Mouse (Mus musculus): ENCODE measurements around the gene Gpsm1. TPM values are rescaled to one million over a fixed set of nuclear protein-coding genes. Genes with fewer than 3 reads are reported as not detected.

Gene Gpsm1
- polyA plus RNA-seq, 1 experiment from 2014 or later: 78.0 TPM

DNA sequence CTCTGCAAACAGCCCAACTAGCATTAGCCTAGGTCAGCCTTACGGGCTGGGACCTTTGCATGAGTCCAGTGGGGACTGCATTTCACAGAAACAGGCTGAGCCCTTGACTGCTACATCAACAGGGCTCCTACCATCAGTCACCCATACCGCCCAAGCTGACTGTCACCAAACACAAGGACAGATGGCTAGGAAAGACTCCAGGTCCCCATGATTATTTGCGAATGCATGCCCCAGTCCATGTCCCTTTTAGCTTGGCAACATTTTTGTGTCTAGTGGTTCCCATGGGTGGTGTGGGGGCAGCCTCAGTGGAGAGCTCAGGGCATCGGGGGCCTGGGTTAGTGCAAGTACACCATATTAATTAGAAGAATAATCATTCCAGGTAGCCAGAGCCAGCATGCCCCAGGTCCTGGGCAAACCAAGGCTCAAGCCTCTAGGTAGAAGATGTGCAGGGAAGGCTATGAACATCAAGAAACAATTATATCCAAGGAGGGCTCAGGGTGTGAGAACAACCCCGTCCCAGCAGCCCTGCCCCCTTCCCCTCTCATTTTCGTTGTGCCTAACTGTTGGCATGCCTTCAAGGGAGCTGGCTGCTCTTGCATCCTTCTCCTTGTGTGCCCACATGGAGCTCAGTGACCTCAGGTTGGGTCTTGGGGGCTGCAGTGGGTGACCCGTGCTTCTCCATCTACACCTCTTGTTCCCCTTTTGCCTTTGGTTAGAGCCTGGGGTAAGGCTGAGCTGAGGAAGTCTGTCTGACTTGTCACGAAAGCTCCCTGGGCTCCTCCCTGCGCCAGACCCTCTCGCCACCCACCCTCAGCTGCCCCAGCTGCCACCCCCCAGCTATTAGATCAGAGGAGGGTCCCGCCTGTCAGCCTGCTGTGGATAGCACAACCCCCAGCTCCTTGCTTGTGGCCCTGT, 38.0 kb downstream of the Gpsm1 start:
- peak overlapping the region; percentile 97 for H3K27ac ChIP-seq
- no peak for DNase-seq (ENCODE audit: extremely low spot score, low spot score)
- no peaks in the 10 kb centered on the region for H3K27me3 ChIP-seq (ENCODE audit: poor library complexity, severe bottlenecking)
- peak overlapping the region; percentile 86 for H3K4me3 ChIP-seq
- peaks cover 21% of the 10 kb centered on the region for H3K36me3 ChIP-seq (replicated peaks)
- H3K9me3 ChIP-seq: no peaks in the 10 kb centered on the region
- peaks cover 44% of the 10 kb centered on the region for H3K4me1 ChIP-seq
- WGBS: 91% methylated on average over 11 of the region's 11 CpGs

DNA sequence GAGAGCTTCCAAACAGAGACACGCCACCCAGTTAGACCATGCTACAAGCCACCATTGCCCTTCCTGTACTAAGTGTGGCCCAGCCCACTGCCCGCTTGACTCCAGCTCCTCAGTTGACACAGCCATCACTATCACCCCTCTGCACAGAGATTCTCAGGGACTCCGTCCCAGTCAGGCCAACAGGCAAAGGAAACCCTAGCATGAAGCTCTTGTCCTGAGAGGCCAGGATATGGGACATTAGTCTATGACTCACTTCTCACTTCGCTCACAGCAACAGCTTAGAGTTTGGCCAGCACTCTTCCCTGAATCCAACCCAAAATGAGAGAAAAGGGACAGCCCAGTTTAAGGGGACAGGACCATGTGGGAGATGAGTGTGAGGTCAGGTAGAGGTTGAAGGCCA, 39.1 kb downstream of the Gpsm1 start:
- WGBS: 94% methylated on average over 4 of the region's 4 CpGs
- peaks cover 11% of the 10 kb centered on the region for H3K36me3 ChIP-seq (replicated peaks)
- no peak overlapping the region for H3K27ac ChIP-seq
- peaks cover 42% of the 10 kb centered on the region for H3K4me1 ChIP-seq
- H3K27me3 ChIP-seq (ENCODE audit: poor library complexity, severe bottlenecking): no peaks in the 10 kb centered on the region
- no peaks in the 10 kb centered on the region for H3K9me3 ChIP-seq
- no peak overlapping the region for H3K4me3 ChIP-seq
- DNase-seq (ENCODE audit: extremely low spot score, low spot score): no peak

DNA sequence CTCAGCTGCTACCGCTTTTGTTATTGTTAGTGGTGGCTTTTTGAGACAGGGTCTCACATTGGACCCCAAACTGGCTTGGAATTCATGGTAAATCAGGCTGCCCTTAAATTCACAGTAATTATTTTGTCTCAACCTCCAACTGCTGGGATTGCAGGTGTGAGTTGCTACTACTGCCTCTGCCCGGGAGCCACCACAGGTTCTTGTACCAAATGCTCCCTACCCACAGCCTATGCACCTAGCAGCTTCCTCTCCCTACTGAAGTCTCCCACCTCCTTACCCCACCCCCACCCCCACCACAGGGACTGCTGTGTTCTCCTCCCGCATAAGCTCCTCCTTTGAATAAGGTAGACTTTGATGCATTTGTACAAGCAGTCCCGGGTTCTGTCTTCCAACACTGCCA, 40.9 kb downstream of the Gpsm1 start:
- no peaks in the 10 kb centered on the region for H3K27me3 ChIP-seq (ENCODE audit: poor library complexity, severe bottlenecking)
- WGBS: 89% methylated on average over 4 of the region's 4 CpGs

DNA sequence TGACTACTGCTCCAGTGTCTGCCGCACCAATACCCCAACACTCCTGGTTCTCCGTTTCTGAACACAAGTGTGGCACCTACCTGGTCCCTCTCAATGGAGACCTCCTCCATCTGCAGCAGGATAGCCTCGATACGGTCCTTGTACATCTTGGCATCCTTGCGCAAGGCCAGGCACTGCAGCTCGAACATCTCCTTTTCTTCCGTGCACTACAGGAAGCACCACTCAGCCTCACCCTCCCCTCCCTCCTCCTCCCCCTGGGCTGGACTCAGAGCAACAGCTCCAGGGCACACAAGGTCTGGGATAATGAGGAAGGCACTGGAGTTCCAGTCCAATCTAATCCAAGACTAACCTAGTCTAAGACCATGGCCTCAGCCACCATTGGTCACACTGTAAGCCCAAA, 41.4 kb downstream of the Gpsm1 start:
- Histone ChIP-seq H3K27ac (no peak overlapping the region), H3K27me3 (ENCODE audit: poor library complexity, severe bottlenecking) (no peaks in the 10 kb centered on the region), H3K4me3 (no peak overlapping the region), H3K4me1 (peaks cover 23% of the 10 kb centered on the region), H3K9me3 (no peaks in the 10 kb centered on the region), H3K36me3 (replicated peaks) (no peaks in the 10 kb centered on the region)
- no peak for DNase-seq (ENCODE audit: extremely low spot score, low spot score)
- WGBS: 78% methylated on average over 7 of the region's 7 CpGs

More for the DNA sequence above, 40.9 kb downstream of the Gpsm1 start:
- peaks cover 27% of the 10 kb centered on the region for H3K4me1 ChIP-seq
- no peak for DNase-seq (ENCODE audit: extremely low spot score, low spot score)
- no peak overlapping the region for H3K4me3 ChIP-seq
- no peaks in the 10 kb centered on the region for H3K9me3 ChIP-seq
- no peak overlapping the region for H3K27ac ChIP-seq
- no peaks in the 10 kb centered on the region for H3K36me3 ChIP-seq (replicated peaks)

DNA sequence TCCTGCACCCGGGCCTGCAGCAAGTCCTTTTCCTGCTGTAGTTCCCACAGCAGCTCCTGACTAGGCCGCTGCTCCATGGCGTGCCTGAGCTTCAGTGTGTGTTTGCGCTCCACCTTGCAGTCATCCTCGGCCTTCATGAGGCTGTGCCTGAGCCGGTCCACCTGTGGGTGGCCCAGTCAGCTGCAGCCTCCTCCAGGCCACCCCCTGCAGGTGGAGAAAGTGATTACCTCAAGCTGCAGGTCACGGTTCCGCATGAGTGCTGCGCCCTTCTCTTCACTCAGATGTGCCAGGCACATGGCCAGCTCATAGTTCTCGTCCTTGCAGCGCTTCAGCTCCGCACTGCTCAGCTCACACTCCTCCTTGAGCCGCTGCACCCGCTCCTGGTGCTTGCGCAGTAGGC, 42.2 kb downstream of the Gpsm1 start:
- Histone ChIP-seq H3K4me3 (no peak overlapping the region), H3K27me3 (ENCODE audit: poor library complexity, severe bottlenecking) (no peaks in the 10 kb centered on the region), H3K4me1 (peaks cover 20% of the 10 kb centered on the region), H3K36me3 (replicated peaks) (peaks cover under 1% of the 10 kb centered on the region), H3K27ac (no peak overlapping the region), H3K9me3 (no peaks in the 10 kb centered on the region)
- no peak for DNase-seq (ENCODE audit: extremely low spot score, low spot score)
- WGBS: 50% methylated on average over 15 of the region's 15 CpGs

DNA sequence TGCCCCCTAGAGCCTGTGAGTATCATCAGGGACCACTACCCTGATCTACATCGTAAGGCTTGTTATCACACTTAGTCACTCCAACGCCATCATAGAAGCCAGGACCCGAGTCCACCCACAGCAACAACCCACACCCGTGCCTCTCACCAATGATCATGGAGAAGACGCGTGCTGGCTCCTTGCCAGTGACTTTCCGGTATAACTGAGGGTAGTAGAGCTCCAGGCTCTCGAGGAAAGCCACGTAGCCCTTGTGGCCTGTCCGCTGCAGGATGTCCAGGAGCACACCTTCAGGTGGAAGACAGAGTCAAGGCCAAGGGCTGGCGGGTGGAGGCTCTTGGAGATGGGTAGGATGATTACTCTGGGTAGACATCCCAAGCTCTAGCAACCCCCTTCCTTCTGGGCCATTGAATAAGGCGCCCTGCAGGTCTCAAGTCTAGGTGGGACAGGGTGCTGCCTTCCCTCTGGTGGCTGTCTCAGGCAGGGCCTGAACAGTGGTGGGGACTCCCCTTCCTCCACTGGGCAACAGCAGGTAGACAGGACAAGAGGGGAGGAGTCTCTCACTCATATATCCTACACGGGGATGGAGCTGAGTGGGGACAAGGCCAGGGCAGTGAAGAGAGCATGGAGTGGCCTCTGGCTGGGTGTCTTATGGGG, 43.5 kb downstream of the Gpsm1 start:
- Histone ChIP-seq H3K27ac (no peak overlapping the region), H3K9me3 (no peaks in the 10 kb centered on the region), H3K4me3 (no peak overlapping the region), H3K4me1 (peaks cover 10% of the 10 kb centered on the region), H3K36me3 (replicated peaks) (peaks cover 14% of the 10 kb centered on the region), H3K27me3 (ENCODE audit: poor library complexity, severe bottlenecking) (no peaks in the 10 kb centered on the region)
- no peak for DNase-seq (ENCODE audit: extremely low spot score, low spot score)
- WGBS: 92% methylated on average over 13 of the region's 13 CpGs

DNA sequence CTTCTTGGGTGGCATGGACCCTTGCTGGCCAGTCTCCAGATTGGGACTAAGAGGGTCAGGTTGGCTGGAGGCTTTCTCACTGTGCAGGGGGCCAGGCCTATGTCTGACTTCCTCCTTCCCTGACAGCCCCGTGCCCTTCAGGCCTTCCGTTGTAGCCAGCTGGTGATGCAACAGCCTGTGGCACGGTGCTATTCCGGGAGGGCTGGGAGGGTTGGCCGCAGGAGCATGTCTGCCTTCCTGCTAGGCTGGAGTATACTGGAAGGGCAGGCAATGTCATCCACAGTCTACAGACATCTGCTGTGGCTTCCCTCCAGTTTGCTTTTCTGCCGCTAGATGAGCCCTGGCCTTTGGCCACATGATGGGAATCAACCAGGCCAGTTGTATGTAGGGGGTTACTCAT, 44.7 kb downstream of the Gpsm1 start:
- Histone ChIP-seq H3K4me1 (peaks cover 10% of the 10 kb centered on the region; the same call in 1 of the 2 replicates), H3K4me3 (no peak overlapping the region), H3K27ac (no peak overlapping the region), H3K27me3 (ENCODE audit: poor library complexity, severe bottlenecking) (no peaks in the 10 kb centered on the region), H3K36me3 (replicated peaks) (peaks cover 26% of the 10 kb centered on the region), H3K9me3 (no peaks in the 10 kb centered on the region)
- 84% methylated on average over 6 of the region's 6 CpGs for WGBS
- no peak for DNase-seq (ENCODE audit: extremely low spot score, low spot score)

DNA sequence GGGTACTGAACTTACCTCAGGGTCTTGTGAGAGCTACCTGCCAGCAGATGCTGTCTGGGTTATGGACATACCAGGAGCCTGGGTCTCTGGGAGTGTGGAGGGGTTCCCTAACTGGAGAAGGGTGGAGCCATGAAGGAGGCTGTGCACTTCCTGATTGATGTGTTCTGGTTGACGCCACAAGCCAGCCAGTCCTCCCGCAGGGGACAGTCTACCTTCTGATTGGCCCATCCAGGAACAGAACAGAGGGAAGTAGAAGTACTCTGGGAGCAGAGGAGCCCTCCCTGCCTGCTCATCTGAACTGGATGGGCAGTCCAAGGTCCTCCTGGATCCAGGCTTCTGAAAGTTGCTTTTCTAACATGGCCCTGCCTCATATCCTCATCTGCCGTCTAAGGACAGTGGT, 45.5 kb downstream of the Gpsm1 start, which contains the start of gene Card9:
Gene Card9, minus strand, starts transcription at position 147 of the 400 bp plus-strand sequence.
- Histone ChIP-seq H3K4me1 (peaks cover 10% of the 10 kb centered on the region; the same call in 1 of the 2 replicates), H3K27ac (no peak within 1 kb of the TSS), H3K27me3 (ENCODE audit: poor library complexity, severe bottlenecking) (no peaks in the 10 kb centered on the region), H3K36me3 (replicated peaks) (peaks cover 33% of the 10 kb centered on the region), H3K9me3 (no peaks in the 10 kb centered on the region), H3K4me3 (no peak within 1 kb of the TSS)
- WGBS: 73% methylated on average over 3 of the region's 3 CpGs
- DNase-seq (ENCODE audit: extremely low spot score, low spot score): no peak

DNA sequence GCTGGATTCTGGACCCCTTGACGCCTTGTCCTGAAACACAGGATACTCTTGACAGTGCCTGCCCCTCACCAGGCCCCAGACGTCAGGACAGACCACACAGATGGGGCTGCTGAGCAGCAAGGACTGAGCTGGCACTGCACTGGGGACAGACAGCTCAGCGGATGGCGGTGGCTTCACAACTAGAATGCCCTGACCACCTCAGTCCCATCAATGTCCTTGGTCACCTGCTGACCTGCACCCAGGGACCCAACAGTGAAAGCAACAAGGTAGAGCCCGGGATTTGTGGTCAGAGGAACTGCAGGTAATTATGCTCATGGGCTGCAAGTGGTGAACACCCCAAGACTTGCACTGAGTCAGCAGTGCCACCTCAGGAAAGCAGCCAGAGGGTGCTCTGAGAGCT, 47.7 kb downstream of the Gpsm1 start:
- Histone ChIP-seq H3K36me3 (replicated peaks) (peaks cover 56% of the 10 kb centered on the region), H3K4me1 (0 out of 2 replicates have a peak, but pooled peaks cover under 1% of the 10 kb centered on the region), H3K9me3 (no peaks in the 10 kb centered on the region), H3K4me3 (no peak overlapping the region), H3K27me3 (ENCODE audit: poor library complexity, severe bottlenecking) (no peaks in the 10 kb centered on the region), H3K27ac (no peak overlapping the region)
- no peak for DNase-seq (ENCODE audit: extremely low spot score, low spot score)
- 79% methylated on average over 5 of the region's 5 CpGs for WGBS

DNA sequence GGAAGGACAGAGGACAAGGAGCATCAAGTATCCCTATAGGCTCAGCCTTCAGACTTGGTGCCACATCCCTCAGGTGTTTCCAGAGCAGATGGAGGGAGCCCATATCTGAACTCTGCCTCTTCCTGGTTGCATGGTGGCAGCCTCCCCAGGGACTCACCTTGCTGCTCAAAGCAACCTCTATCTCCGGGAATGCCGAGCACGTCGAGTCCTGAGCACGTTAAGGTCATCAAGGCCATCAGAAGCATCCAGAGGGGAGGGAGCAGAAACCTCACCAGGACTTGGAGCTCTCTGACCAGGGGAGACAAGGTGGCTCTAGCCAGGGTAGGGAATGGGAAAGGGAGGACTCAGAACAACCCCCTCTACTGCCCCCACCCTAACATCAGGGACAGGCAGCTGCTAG, 48.2 kb downstream of the Gpsm1 start:
- H3K27me3 ChIP-seq (ENCODE audit: poor library complexity, severe bottlenecking): no peaks in the 10 kb centered on the region
- DNase-seq (ENCODE audit: extremely low spot score, low spot score): no peak
- peaks cover 61% of the 10 kb centered on the region for H3K36me3 ChIP-seq (replicated peaks)
- no peaks in the 10 kb centered on the region for H3K4me1 ChIP-seq
- no peak overlapping the region for H3K27ac ChIP-seq
- no peaks in the 10 kb centered on the region for H3K9me3 ChIP-seq
- H3K4me3 ChIP-seq: no peak overlapping the region
- WGBS: 88% methylated on average over 5 of the region's 5 CpGs

DNA sequence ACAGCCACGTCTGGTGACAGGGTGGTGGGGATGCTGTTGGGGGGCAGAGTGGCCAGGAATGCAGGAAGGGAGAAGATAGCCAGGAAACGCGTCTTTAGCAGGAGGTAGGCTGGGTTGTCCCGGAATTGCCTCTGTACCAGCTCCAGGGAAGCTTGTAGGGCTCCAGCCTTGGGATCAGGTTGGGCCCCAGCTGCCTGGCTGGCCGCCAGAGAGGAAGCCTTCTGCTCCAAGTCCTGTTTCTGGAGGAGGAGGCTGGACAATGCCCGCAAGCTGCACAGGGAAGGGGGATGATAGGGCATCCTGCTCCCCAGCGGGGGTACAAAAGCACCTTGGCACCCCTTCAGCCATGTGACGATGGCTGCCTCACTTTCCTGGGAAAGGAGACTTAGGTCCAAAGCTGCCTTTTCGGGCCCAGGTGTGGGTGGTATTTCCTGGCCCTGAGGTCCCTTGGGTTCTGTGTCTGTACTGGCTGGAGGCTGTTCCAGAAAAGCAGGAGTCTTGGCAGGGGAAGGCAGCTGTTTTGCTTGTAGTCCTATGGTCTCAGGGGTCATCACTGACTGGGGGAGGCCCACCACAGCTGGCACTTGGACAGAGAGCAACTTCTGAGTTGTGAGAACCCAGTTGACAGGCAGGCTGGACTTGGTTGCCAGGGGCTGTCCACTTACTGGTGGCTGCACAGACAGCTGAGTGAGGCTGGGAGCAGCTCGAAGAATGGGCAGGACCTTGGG, 49.6 kb downstream of the Gpsm1 start:
- 91% methylated on average over 10 of the region's 10 CpGs for WGBS
- no peak overlapping the region; the same call in 1 of the 2 replicates for H3K4me3 ChIP-seq
- H3K4me1 ChIP-seq: no peaks in the 10 kb centered on the region
- no peak for DNase-seq (ENCODE audit: extremely low spot score, low spot score)
- no peak overlapping the region for H3K27ac ChIP-seq
- H3K36me3 ChIP-seq (replicated peaks): peaks cover 75% of the 10 kb centered on the region
- H3K27me3 ChIP-seq (ENCODE audit: poor library complexity, severe bottlenecking): no peaks in the 10 kb centered on the region
- no peaks in the 10 kb centered on the region for H3K9me3 ChIP-seq

DNA sequence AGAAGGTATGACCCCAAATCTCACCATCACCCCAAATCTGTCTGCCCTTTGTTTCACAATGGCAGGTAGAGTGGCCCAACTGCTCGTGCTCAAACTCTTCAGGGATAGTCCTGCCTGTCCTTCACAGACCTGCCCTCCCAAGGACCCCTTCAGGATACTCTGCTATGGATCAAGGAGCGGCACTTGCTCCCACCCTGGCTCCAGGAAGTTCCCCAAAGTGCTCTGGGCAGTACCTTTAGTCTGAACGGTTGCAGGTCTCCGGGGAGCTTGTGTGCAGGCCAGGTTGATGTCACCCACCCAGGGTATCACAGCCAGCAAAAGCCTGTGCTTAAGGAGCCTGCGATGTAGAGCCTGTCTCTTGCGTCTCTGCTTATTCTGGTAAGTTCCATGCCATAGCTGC, 52.6 kb downstream of the Gpsm1 start:
- 94% methylated on average over 6 of the region's 6 CpGs for WGBS
- no peaks in the 10 kb centered on the region for H3K27me3 ChIP-seq (ENCODE audit: poor library complexity, severe bottlenecking)
- no peaks in the 10 kb centered on the region for H3K9me3 ChIP-seq
- no peaks in the 10 kb centered on the region for H3K4me1 ChIP-seq
- DNase-seq (ENCODE audit: extremely low spot score, low spot score): no peak
- H3K4me3 ChIP-seq: no peak overlapping the region
- H3K36me3 ChIP-seq (replicated peaks): peaks cover 100% of the 10 kb centered on the region
- H3K27ac ChIP-seq: no peak overlapping the region
